Mouse (Mus musculus) layer of hippocampus, postnatal 36 days (tissue): ENCODE measurements around the gene Olfr1229. TPM values are rescaled to one million over a fixed set of nuclear protein-coding genes. Genes with fewer than 3 reads are reported as not detected.

ENCODE experiments used
- DNase-seq, 2 experiments: peaks; one replicate each; pipeline ENCODE4 v3.0.0; 2022
- total RNA-seq, 2 experiments: library from RNA; stranded (reverse); gene quantifications; 2 replicates each; pipeline ENCODE4 v1.2.3; 2021

Gene Olfr1229
- total RNA-seq: not detected

DNA sequence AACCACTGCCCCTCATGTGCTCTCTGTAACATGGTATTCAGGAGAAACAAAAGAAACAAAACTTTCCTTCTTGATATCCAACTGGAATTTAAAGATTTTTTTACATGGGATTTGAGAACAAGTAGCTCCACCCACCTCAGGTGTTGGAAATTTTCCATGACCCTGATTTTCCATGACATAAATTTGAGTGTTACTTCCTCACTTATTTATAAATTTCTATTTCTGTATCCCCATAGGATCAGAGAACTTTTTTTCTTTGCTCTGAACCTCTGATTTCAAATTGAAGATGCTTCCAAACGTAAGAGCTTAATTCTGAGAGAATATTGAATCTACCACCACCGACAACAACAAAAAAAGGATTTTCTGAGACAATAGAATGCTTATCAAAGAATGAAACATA, at the start of gene Olfr1229:
Gene Olfr1229, minus strand, starts transcription at position 101 of the 400 bp plus-strand sequence.
- DNase-seq: no peak

DNA sequence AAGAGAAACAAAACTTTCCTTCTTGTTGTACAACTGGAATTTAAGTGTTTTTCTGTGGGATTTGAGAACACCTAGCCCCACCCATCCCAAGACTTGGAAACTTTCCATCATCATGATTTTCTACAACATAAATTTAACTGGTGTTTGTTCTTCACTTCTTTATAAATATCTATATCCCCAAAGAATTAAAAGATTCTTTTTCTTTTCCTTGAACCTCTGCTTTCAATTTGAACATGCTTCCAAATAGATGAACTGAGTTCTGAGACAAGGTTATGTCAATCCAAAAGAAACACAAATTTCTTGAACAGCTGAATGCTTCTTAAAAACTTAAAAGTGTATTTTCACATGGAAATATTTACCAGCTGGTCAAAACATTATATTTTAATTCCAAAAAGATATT, 41.8 kb upstream of the Olfr1229 start, which contains the start of gene Olfr1232:
Gene Olfr1232, minus strand, starts transcription at position 101 of the 400 bp plus-strand sequence.
- no peak for DNase-seq

- no peak for DNase-seq
Observed at GRCm38 (mm10) chr2:89306974-89307373, 19.2 kb upstream of the Olfr1229 start, which contains the start of gene Olfr1231. Gene Olfr1231, minus strand, starts transcription at chr2:89307074.

DNA sequence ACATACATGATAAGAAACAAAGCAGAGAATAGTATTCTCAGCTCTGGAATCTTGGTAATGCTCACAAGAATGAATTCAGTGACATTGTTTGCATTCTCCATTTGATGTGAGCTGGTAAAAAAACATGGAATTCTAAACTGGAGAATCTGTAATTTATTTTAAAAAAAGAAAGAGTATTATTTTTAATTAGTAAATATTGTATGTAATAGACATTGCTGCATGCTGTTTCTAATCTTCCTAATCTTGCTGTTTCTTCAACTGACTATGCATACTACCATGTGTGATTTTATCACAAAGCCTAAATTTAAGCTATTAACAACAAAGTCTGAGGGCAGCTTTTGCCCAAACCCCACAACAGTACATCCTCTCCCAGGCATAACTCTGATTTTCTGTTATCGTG, 9.4 kb upstream of the Olfr1229 start, which contains the start of gene Olfr1230:
Gene Olfr1230, minus strand, starts transcription at position 101 of the 400 bp plus-strand sequence.
- DNase-seq: no peak

DNA sequence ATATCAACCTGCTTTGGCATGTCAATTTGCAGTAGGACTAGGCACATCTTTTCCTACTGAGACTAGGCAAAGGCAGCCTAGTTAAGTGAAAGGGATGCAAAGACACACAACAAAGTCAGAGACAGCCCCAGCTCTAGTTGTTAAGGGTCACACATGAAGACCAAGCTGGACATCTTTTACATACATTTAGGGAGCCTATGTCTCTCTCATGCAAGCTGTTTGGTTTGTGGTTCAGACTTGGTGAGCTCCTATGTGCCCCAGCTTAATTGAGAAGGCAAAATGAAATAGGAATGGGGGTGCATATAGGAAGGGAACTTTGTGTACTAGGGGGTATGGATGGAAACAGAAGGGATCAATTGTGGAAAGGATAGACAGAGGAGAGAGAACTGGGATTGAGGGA, 33.9 kb downstream of the Olfr1229 start, which contains the start of gene Olfr1228:
Gene Olfr1228, minus strand, starts transcription at position 101 of the 400 bp plus-strand sequence.
- no peak for DNase-seq

Other genes with a start within 250 kb of the Olfr1229 start
- not detected for gene Olfr1218, start 226.8 kb downstream of the Olfr1229 start, total RNA-seq
- not detected for gene Olfr1219, start 204.5 kb downstream of the Olfr1229 start, total RNA-seq
- not detected for gene Olfr1220, start 181.2 kb downstream of the Olfr1229 start, total RNA-seq
- gene Olfr1221, start 170.7 kb downstream of the Olfr1229 start, total RNA-seq: not detected
- not detected for gene Olfr1222, start 155.0 kb downstream of the Olfr1229 start, total RNA-seq
- gene Olfr1223, start 136.5 kb downstream of the Olfr1229 start, total RNA-seq: not detected
- gene Olfr1224-ps1, start 123.9 kb downstream of the Olfr1229 start, total RNA-seq: not detected
- gene Olfr1225, start 113.3 kb downstream of the Olfr1229 start, total RNA-seq: not detected
- gene Olfr1226, start 88.0 kb downstream of the Olfr1229 start, total RNA-seq: not detected
- not detected for gene Olfr1228, start 34.0 kb downstream of the Olfr1229 start, total RNA-seq
- gene Olfr1230, start 9.3 kb upstream of the Olfr1229 start, total RNA-seq: not detected
- not detected for gene Olfr1231, start 19.1 kb upstream of the Olfr1229 start, total RNA-seq
- gene Olfr1232, start 41.7 kb upstream of the Olfr1229 start, total RNA-seq: not detected
- not detected for gene Olfr1233, start 54.4 kb upstream of the Olfr1229 start, total RNA-seq
- gene Olfr1234, start 76.9 kb upstream of the Olfr1229 start, total RNA-seq: not detected
- gene Olfr1238, start 121.7 kb upstream of the Olfr1229 start, total RNA-seq: not detected
- gene Olfr1239, start 132.4 kb upstream of the Olfr1229 start, total RNA-seq: not detected
- not detected for gene Olfr1240, start 155.0 kb upstream of the Olfr1229 start, total RNA-seq
- not detected for gene Olfr1241, start 199.1 kb upstream of the Olfr1229 start, total RNA-seq
- gene Olfr1242, start 210.3 kb upstream of the Olfr1229 start, total RNA-seq: not detected
- gene Olfr1243, start 243.5 kb upstream of the Olfr1229 start, total RNA-seq: not detected